Mouse (Mus musculus): ENCODE measurements around the gene Pappa2.

Pappa2 gene

GRCm38 (mm10) chr1:158897339-158897738 lies 83.0 kb downstream of the Pappa2 start:
- in situ Hi-C loops (cut with MboI) = no loop called here

- in situ Hi-C loops (cut with MboI) = no loop called here
Measured at GRCm38 (mm10) chr1:158894441-158894840, 85.8 kb downstream of the Pappa2 start.

- in situ Hi-C loops (cut with MboI) = no loop called here
Measured at GRCm38 (mm10) chr1:158875487-158875886, 104.8 kb downstream of the Pappa2 start.

GRCm38 (mm10) chr1:158874552-158875077 lies 105.7 kb downstream of the Pappa2 start:
- in situ Hi-C loops (cut with MboI) = no loop called here

GRCm38 (mm10) chr1:158873631-158874030 lies 106.7 kb downstream of the Pappa2 start:
- in situ Hi-C loops (cut with MboI) = no loop called here

GRCm38 (mm10) chr1:158871401-158871800 lies 108.9 kb downstream of the Pappa2 start:
- in situ Hi-C loops (cut with MboI) = no loop called here

- in situ Hi-C loops (cut with MboI) = no loop called here
Measured at GRCm38 (mm10) chr1:158860190-158860589, 120.1 kb downstream of the Pappa2 start.

- in situ Hi-C loops (cut with MboI) = no loop called here
Measured at GRCm38 (mm10) chr1:158853936-158854882, 126.1 kb downstream of the Pappa2 start.

- in situ Hi-C loops (cut with MboI) = no loop called here
Measured at GRCm38 (mm10) chr1:158852836-158853567, 127.3 kb downstream of the Pappa2 start.

GRCm38 (mm10) chr1:158850459-158850858 lies 129.8 kb downstream of the Pappa2 start:
- in situ Hi-C loops (cut with MboI) = no loop called here

GRCm38 (mm10) chr1:158844604-158845003 lies 135.7 kb downstream of the Pappa2 start:
- in situ Hi-C loops (cut with MboI) = no loop called here

GRCm38 (mm10) chr1:158837151-158837550 lies 143.1 kb downstream of the Pappa2 start:
- in situ Hi-C loops (cut with MboI) = no loop called here

GRCm38 (mm10) chr1:158830152-158830551 lies 150.1 kb downstream of the Pappa2 start:
- in situ Hi-C loops (cut with MboI) = no loop called here

GRCm38 (mm10) chr1:158827931-158828330 lies 152.4 kb downstream of the Pappa2 start:
- in situ Hi-C loops (cut with MboI) = no loop called here

GRCm38 (mm10) chr1:158819676-158820075 lies 160.6 kb downstream of the Pappa2 start:
- in situ Hi-C loops (cut with MboI) = no loop called here

- in situ Hi-C loops (cut with MboI) = no loop called here
Measured at GRCm38 (mm10) chr1:158816479-158816878, 163.8 kb downstream of the Pappa2 start.

- in situ Hi-C loops (cut with MboI) = no loop called here
Measured at GRCm38 (mm10) chr1:158811887-158812286, 168.4 kb downstream of the Pappa2 start.

GRCm38 (mm10) chr1:158775486-158775885 lies 204.8 kb downstream of the Pappa2 start:
- in situ Hi-C loops (cut with MboI) = no loop called here

- in situ Hi-C loops (cut with MboI) = no loop called here
Measured at GRCm38 (mm10) chr1:158773102-158773501, 207.2 kb downstream of the Pappa2 start.

GRCm38 (mm10) chr1:158770756-158771155 lies 209.5 kb downstream of the Pappa2 start:
- in situ Hi-C loops (cut with MboI) = no loop called here

- in situ Hi-C loops (cut with MboI) = no loop called here
Measured at GRCm38 (mm10) chr1:158770036-158770655, 210.1 kb downstream of the Pappa2 start.

- in situ Hi-C loops (cut with MboI) = no loop called here
Measured at GRCm38 (mm10) chr1:158765842-158766241, 214.4 kb downstream of the Pappa2 start.

Data from mature B cell (primary cell).